Mouse (Mus musculus): ENCODE measurements around the gene Mymk. TPM values are rescaled to one million over a fixed set of nuclear protein-coding genes. Genes with fewer than 3 reads are reported as not detected.
A peak's percentile ranks its signal among the peaks of the same experiment; 100 is the strongest.

The Mymk gene
- 0.21 and 3.5 TPM in 2 replicates for polyA plus RNA-seq (2015; fragmentation: Nextera tagmentation; extraction: Ambion mirVana)

GRCm38 (mm10) chr2:27071978-27072377 is at the start of gene Mymk:
Mymk (minus strand) TSS chr2:27072179.
- Histone ChIP-seq H3K27ac (ENCODE audit: low read depth, low read length) (no peak within 1 kb of the TSS), H3K9me3 (ENCODE audit: control insufficient read depth, low read length) (no peaks in the 10 kb centered on the region), H3K27me3 (replicated peaks; ENCODE audit: control insufficient read depth, insufficient read depth, low read length) (no peaks in the 10 kb centered on the region), H3K4me2 (ENCODE audit: low read length) (no peak within 1 kb of the TSS), H3K36me3 (ENCODE audit: control insufficient read depth, insufficient read depth, low read length) (no peaks in the 10 kb centered on the region), H3K9ac (ENCODE audit: low read depth, low read length) (no peak within 1 kb of the TSS), H3K4me1 (ENCODE audit: control insufficient read depth, insufficient read depth, low read depth, low read length) (0 out of 2 replicates have a peak, but pooled peaks cover 4% of the 10 kb centered on the region), H3K4me3 (ENCODE audit: low read length) (no peak within 1 kb of the TSS)
- no peak for ATAC-seq
- 73% methylated on average over 2 of the region's 2 CpGs for WGBS

GRCm38 (mm10) chr2:27120241-27120641 is 48.3 kb upstream of the Mymk start:
- H3K4me3 ChIP-seq (ENCODE audit: low read length) = no peak overlapping the region
- no peaks in the 10 kb centered on the region for H3K36me3 ChIP-seq (ENCODE audit: control insufficient read depth, insufficient read depth, low read length)
- H3K9ac ChIP-seq (ENCODE audit: low read depth, low read length) = 0 out of 2 replicates have a peak overlapping the region, but pooled peaks have one; percentile 10
- 46% methylated on average over 8 of the region's 8 CpGs for WGBS
- peaks cover 21% of the 10 kb centered on the region for H3K4me1 ChIP-seq (ENCODE audit: control insufficient read depth, insufficient read depth, low read depth, low read length)
- H3K27ac ChIP-seq (ENCODE audit: low read depth, low read length) = no peak overlapping the region
- peak; percentile 62 for ATAC-seq
- H3K4me2 ChIP-seq (ENCODE audit: low read length) = no peak overlapping the region
- no peaks in the 10 kb centered on the region for H3K9me3 ChIP-seq (ENCODE audit: control insufficient read depth, low read length)
- no peaks in the 10 kb centered on the region; the same call in 1 of the 2 replicates for H3K27me3 ChIP-seq (replicated peaks; ENCODE audit: control insufficient read depth, insufficient read depth, low read length)

GRCm38 (mm10) chr2:27119766-27120165 is 47.8 kb upstream of the Mymk start:
- Histone ChIP-seq H3K4me3 (ENCODE audit: low read length) (no peak overlapping the region), H3K4me2 (ENCODE audit: low read length) (no peak overlapping the region), H3K36me3 (ENCODE audit: control insufficient read depth, insufficient read depth, low read length) (no peaks in the 10 kb centered on the region), H3K27ac (ENCODE audit: low read depth, low read length) (no peak overlapping the region), H3K27me3 (replicated peaks; ENCODE audit: control insufficient read depth, insufficient read depth, low read length) (no peaks in the 10 kb centered on the region), H3K4me1 (ENCODE audit: control insufficient read depth, insufficient read depth, low read depth, low read length) (peaks cover 21% of the 10 kb centered on the region), H3K9me3 (ENCODE audit: control insufficient read depth, low read length) (no peaks in the 10 kb centered on the region), H3K9ac (ENCODE audit: low read depth, low read length) (no peak overlapping the region)
- WGBS = 87% methylated on average over 2 of the region's 2 CpGs
- no peak for ATAC-seq

- H3K27ac ChIP-seq (ENCODE audit: low read depth, low read length) = no peak overlapping the region
- no peaks in the 10 kb centered on the region for H3K36me3 ChIP-seq (ENCODE audit: control insufficient read depth, insufficient read depth, low read length)
- no peaks in the 10 kb centered on the region for H3K9me3 ChIP-seq (ENCODE audit: control insufficient read depth, low read length)
- ATAC-seq = no peak
- no peak overlapping the region for H3K4me3 ChIP-seq (ENCODE audit: low read length)
- no peak overlapping the region for H3K4me2 ChIP-seq (ENCODE audit: low read length)
- no peak overlapping the region for H3K9ac ChIP-seq (ENCODE audit: low read depth, low read length)
- H3K4me1 ChIP-seq (ENCODE audit: control insufficient read depth, insufficient read depth, low read depth, low read length) = peaks cover 21% of the 10 kb centered on the region
- no peaks in the 10 kb centered on the region for H3K27me3 ChIP-seq (replicated peaks; ENCODE audit: control insufficient read depth, insufficient read depth, low read length)
- WGBS = 54% methylated on average over 4 of the region's 4 CpGs
These were observed 46.5 kb upstream of the Mymk start for GRCm38 (mm10) chr2:27118452-27118851.

- H3K9ac ChIP-seq (ENCODE audit: low read depth, low read length) = no peak overlapping the region
- H3K36me3 ChIP-seq (ENCODE audit: control insufficient read depth, insufficient read depth, low read length) = no peaks in the 10 kb centered on the region
- no peak overlapping the region for H3K4me2 ChIP-seq (ENCODE audit: low read length)
- no peaks in the 10 kb centered on the region for H3K9me3 ChIP-seq (ENCODE audit: control insufficient read depth, low read length)
- no peak overlapping the region for H3K4me3 ChIP-seq (ENCODE audit: low read length)
- 92% methylated on average over 10 of the region's 10 CpGs for WGBS
- ATAC-seq = no peak
- no peak overlapping the region for H3K27ac ChIP-seq (ENCODE audit: low read depth, low read length)
- H3K4me1 ChIP-seq (ENCODE audit: control insufficient read depth, insufficient read depth, low read depth, low read length) = no peaks in the 10 kb centered on the region
- no peaks in the 10 kb centered on the region for H3K27me3 ChIP-seq (replicated peaks; ENCODE audit: control insufficient read depth, insufficient read depth, low read length)
These were observed 42.2 kb upstream of the Mymk start for GRCm38 (mm10) chr2:27114169-27114568.

- 76% methylated on average over 20 of the region's 20 CpGs for WGBS
- Histone ChIP-seq H3K27me3 (replicated peaks; ENCODE audit: control insufficient read depth, insufficient read depth, low read length) (no peaks in the 10 kb centered on the region), H3K4me1 (ENCODE audit: control insufficient read depth, insufficient read depth, low read depth, low read length) (no peaks in the 10 kb centered on the region), H3K9me3 (ENCODE audit: control insufficient read depth, low read length) (no peaks in the 10 kb centered on the region), H3K4me3 (ENCODE audit: low read length) (no peak overlapping the region), H3K4me2 (ENCODE audit: low read length) (no peak overlapping the region), H3K36me3 (ENCODE audit: control insufficient read depth, insufficient read depth, low read length) (no peaks in the 10 kb centered on the region), H3K27ac (ENCODE audit: low read depth, low read length) (no peak overlapping the region), H3K9ac (ENCODE audit: low read depth, low read length) (no peak overlapping the region; the same call in 1 of the 2 replicates)
- ATAC-seq = no peak
These were observed 40.6 kb upstream of the Mymk start for GRCm38 (mm10) chr2:27112585-27112984.

GRCm38 (mm10) chr2:27109052-27109451 is 37.1 kb upstream of the Mymk start:
- Histone ChIP-seq H3K9me3 (ENCODE audit: control insufficient read depth, low read length) (no peaks in the 10 kb centered on the region), H3K4me1 (ENCODE audit: control insufficient read depth, insufficient read depth, low read depth, low read length) (peaks cover 2% of the 10 kb centered on the region; the same call in 1 of the 2 replicates), H3K4me2 (ENCODE audit: low read length) (no peak overlapping the region), H3K9ac (ENCODE audit: low read depth, low read length) (no peak overlapping the region), H3K4me3 (ENCODE audit: low read length) (no peak overlapping the region), H3K27ac (ENCODE audit: low read depth, low read length) (no peak overlapping the region), H3K27me3 (replicated peaks; ENCODE audit: control insufficient read depth, insufficient read depth, low read length) (no peaks in the 10 kb centered on the region), H3K36me3 (ENCODE audit: control insufficient read depth, insufficient read depth, low read length) (no peaks in the 10 kb centered on the region)
- 66% methylated on average over 5 of the region's 5 CpGs for WGBS
- peak; percentile 37 for ATAC-seq

- Histone ChIP-seq H3K9ac (ENCODE audit: low read depth, low read length) (no peak overlapping the region), H3K27me3 (replicated peaks; ENCODE audit: control insufficient read depth, insufficient read depth, low read length) (no peaks in the 10 kb centered on the region), H3K4me1 (ENCODE audit: control insufficient read depth, insufficient read depth, low read depth, low read length) (peaks cover 5% of the 10 kb centered on the region), H3K4me2 (ENCODE audit: low read length) (no peak overlapping the region), H3K4me3 (ENCODE audit: low read length) (no peak overlapping the region), H3K36me3 (ENCODE audit: control insufficient read depth, insufficient read depth, low read length) (no peaks in the 10 kb centered on the region), H3K27ac (ENCODE audit: low read depth, low read length) (no peak overlapping the region), H3K9me3 (ENCODE audit: control insufficient read depth, low read length) (no peaks in the 10 kb centered on the region)
- WGBS = 56% methylated on average over 2 of the region's 2 CpGs
- no peak for ATAC-seq
These were observed 36.2 kb upstream of the Mymk start for GRCm38 (mm10) chr2:27108144-27108543.

GRCm38 (mm10) chr2:27106816-27107215 is 34.8 kb upstream of the Mymk start:
- Histone ChIP-seq H3K4me3 (ENCODE audit: low read length) (no peak overlapping the region), H3K9me3 (ENCODE audit: control insufficient read depth, low read length) (no peaks in the 10 kb centered on the region), H3K9ac (ENCODE audit: low read depth, low read length) (no peak overlapping the region), H3K36me3 (ENCODE audit: control insufficient read depth, insufficient read depth, low read length) (no peaks in the 10 kb centered on the region), H3K4me1 (ENCODE audit: control insufficient read depth, insufficient read depth, low read depth, low read length) (peaks cover 5% of the 10 kb centered on the region), H3K27ac (ENCODE audit: low read depth, low read length) (no peak overlapping the region), H3K4me2 (ENCODE audit: low read length) (no peak overlapping the region), H3K27me3 (replicated peaks; ENCODE audit: control insufficient read depth, insufficient read depth, low read length) (no peaks in the 10 kb centered on the region)
- 59% methylated on average over 3 of the region's 3 CpGs for WGBS
- no peak for ATAC-seq

GRCm38 (mm10) chr2:27103554-27103953 is 31.6 kb upstream of the Mymk start:
- peak; percentile 59 for ATAC-seq
- no peaks in the 10 kb centered on the region for H3K9me3 ChIP-seq (ENCODE audit: control insufficient read depth, low read length)
- H3K27me3 ChIP-seq (replicated peaks; ENCODE audit: control insufficient read depth, insufficient read depth, low read length) = no peaks in the 10 kb centered on the region
- H3K4me2 ChIP-seq (ENCODE audit: low read length) = no peak overlapping the region
- H3K9ac ChIP-seq (ENCODE audit: low read depth, low read length) = no peak overlapping the region
- WGBS = 57% methylated on average over 7 of the region's 7 CpGs
- H3K4me1 ChIP-seq (ENCODE audit: control insufficient read depth, insufficient read depth, low read depth, low read length) = peaks cover 5% of the 10 kb centered on the region
- no peak overlapping the region for H3K27ac ChIP-seq (ENCODE audit: low read depth, low read length)
- no peak overlapping the region for H3K4me3 ChIP-seq (ENCODE audit: low read length)
- H3K36me3 ChIP-seq (ENCODE audit: control insufficient read depth, insufficient read depth, low read length) = no peaks in the 10 kb centered on the region

Data from hindbrain, embryonic 16.5 days (tissue).